Mouse (Mus musculus) adrenal gland, adult (tissue): Measurements from ENCODE around the gene Krtap19-5.

Source experiments
- DNase-seq, 2 experiments: peaks; one replicate each; pipeline ENCODE4 v3.0.0; 2022 to 2023; ENCODE audit warnings: low spot score in 1 of 2; ENCODE audit not compliant: inconsistent age in 2 of 2

Gene Krtap19-5

DNA sequence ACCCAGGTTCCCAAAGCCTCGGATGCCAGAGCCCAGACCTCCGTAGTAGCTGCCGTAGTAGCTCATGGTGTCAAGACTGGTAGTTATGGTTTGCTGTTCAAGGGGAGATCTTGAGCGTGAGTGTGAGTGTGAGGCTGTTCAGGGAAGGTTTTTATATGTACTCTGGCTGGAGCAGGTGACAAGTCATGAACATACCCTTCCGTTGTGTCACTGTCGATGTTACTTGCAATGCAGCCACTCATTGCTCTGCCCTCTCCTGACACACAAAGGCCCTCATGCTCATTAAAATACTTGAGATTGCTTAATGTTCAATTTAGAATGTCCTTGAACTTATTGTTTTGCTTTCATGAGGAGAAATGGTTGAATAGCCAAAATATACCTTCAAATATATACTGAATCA, at the start of gene Krtap19-5:
Gene Krtap19-5, minus strand, starts transcription at position 101 of the 400 bp plus-strand sequence.
- DNase-seq = no peak

DNA sequence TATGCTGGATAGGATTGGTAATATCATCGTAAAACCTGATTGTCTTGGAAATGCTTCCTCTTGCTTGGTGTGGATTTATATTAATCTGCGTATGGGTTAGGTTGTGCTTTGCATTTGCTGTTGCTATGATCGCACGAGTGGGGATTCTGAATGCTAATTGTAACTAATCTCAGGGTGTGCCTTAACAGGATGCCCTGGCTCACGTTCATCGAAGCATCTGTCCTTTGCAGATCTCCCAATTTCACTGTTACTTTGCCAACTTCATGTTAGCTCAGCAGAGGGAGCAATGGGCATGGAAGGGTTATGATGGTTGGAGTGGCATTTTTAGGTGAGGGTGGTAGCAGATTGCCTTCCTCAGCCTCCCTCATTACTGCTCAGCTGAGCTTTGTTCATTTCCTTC, 44.8 kb upstream of the Krtap19-5 start:
- DNase-seq = no peak

DNA sequence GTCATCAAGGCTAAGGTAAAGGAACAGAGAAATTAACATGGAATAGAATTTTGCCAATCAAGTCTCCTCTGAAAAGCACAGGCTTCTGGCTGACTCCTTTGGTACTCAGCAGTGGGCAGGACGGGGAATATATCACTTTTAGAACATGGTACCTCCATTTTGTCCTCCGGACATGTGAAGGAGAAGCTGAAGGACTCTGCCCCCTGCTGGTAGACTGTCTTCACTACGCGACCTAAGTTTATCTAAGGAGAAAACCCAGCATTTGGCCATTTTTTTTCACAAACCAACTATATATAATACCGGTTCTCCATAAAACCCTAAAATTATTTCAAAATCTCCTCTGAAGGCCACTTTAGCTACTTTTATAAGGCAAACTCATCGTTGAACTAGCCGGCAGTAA, 42.0 kb upstream of the Krtap19-5 start:
- DNase-seq = peak in 1 of 2 experiments; percentile 19

DNA sequence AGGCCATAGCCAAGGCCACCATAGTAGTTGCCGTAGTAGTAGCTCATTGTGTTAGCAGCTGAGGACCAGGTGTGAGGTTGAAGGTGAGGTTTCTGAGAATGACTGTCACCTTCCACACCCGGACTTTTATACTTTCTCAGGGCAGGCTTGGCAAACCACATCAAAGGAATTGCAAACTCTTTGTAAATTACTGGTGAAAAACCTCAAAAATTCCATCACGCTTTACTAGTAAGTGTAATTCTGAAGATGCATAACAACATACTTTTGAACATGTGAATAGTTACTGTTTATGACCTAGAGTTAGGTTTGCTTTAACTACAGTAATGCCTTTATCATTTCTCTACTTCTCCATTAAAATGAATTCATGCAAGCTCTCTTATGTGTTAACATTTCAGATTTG, 35.9 kb upstream of the Krtap19-5 start, which contains the start of gene Krtap19-9b:
Gene Krtap19-9b, minus strand, starts transcription at position 101 of the 400 bp plus-strand sequence.
- DNase-seq = no peak

DNA sequence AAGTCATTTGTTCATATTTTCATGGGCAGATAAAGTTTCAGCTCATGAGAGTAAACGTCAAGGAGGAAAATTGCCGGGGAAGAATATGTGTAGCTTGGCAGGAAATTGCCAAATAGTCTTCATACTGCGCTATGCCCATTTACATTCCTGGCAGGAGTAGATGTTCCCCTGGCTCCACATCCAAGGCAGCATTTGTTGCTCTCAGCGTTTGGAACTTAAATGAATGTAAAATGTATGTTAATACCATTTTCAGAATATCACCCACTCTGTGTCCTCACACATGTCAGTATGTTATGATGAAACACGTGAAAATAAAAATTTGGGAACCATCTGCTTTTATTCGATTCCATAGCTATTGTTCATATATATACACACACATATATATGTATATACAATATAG, 9.4 kb downstream of the Krtap19-5 start:
- DNase-seq = no peak

DNA sequence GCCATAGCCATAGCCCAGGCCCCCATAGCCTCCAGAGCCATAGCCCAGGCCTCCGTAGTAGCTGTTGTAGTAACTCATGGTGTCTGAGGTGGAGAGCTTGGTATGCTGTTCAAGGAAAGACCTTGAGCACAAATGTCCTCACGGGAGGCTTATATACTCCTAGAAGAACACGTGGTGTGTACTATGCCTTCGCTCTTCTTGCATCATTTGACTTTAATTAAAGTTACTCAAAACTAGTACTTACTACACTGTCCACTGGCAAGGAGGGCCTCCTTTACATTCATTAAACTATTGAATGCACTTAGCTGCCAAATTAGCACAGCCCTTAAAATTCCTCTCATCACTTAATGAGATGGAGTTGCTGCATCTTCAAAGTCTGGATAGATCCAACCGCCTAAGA, 11.3 kb downstream of the Krtap19-5 start, which contains the start of gene Krtap19-4:
Gene Krtap19-4, minus strand, starts transcription at position 101 of the 400 bp plus-strand sequence.
- no peak for DNase-seq

DNA sequence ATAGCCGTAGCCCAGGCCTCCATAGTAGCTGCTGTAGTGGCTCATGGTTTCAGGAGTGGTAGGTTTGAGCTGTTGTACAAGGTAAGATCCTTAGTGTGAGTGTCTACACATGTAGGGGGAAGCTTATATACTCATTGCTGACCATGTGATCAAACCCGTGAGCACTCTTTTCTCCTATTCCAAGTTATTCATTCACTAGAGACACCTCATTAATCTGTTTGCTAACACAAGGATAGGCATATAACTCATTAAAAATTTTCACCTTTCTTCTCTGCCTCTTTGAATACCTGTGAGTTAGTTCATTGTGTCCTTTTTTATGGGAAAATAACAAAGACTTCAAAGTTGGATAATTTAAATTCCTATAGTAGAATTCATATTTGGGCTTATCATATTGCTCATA, 18.3 kb downstream of the Krtap19-5 start, which contains the start of gene Krtap19-3:
Gene Krtap19-3, minus strand, starts transcription at position 101 of the 400 bp plus-strand sequence.
- no peak for DNase-seq

DNA sequence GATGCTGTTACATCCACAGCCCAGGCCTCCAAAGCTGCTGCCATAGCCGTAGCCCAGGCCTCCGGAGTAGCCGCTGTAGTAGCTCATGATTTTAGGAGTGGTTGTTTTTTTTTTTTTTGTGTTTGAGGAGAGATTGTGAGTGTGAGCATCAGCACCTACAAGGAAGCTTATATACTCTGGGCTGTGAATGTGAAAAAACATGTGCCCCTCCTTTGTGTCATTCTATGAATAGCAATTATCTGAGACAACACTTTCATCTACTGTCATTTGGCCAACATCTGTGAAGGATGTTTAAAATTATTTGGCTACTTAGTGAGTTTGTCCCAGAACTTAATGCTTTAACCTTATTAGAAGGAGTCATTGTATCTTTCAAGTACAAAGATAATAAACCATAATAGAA, 22.1 kb downstream of the Krtap19-5 start, which contains the start of gene Krtap19-2:
Gene Krtap19-2, minus strand, starts transcription at position 101 of the 400 bp plus-strand sequence.
- DNase-seq = no peak

DNA sequence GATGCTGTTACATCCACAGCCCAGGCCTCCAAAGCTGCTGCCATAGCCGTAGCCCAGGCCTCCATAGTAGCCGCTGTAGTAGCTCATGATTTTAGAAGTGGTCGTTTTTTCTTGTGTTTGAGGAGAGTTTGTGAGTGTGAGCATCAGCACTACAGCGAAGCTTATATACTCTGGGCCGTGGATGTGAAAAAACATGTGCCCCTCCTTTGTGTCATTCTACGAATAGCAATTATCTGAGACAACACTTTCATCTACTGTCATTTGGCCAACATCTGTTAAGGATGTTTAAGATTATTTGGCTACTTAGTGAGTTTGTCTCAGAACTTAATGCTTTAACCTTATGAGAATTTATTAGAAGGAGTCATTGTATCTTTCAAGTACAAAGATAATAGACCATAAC, 26.9 kb downstream of the Krtap19-5 start, which contains the start of gene Krtap19-1:
Gene Krtap19-1, minus strand, starts transcription at position 101 of the 400 bp plus-strand sequence.
- DNase-seq = no peak

DNA sequence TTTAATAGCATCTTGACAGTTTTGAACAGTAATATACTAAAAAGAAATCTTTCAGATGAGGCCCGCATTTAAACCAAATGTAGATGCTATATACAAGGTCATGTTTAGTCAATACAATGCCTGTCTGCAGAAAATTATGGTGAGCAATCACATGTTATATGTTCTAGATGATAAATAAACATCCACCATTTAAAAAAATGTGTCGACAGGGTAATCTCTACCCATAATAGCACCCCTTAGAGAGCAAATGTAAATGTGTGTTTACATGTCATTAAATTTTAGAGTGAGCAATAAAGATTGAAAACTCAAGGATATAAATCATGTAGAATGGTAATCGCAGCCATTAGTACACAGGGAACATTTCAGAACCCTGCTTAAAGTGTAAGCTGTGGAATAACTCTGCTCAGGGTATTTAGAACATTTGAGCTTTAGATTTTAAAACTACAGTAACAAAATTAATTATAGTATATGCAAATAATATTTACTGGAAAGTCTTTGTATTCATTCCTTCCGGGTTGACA, 31.3 kb downstream of the Krtap19-5 start:
- no peak for DNase-seq

DNA sequence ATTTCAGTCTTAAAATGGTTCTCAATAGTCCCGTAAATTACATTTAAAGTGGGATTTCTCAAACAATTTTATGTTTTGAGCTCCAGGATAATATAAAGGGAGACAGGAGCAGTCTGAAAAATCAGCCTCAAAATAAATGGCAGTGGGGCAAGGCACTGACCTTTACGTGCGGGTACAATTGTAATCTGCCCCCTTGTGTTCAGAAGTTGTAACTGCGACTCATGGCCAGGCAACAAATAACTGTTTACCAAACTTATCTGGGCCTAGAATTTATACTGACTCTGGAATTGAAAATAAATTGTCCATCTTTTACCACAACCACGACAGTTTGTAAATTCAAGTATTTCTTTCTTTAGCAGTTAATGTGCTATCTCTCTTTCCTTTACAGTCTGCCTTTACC, 44.8 kb downstream of the Krtap19-5 start:
- DNase-seq = peak; percentile 7 to 59

DNA sequence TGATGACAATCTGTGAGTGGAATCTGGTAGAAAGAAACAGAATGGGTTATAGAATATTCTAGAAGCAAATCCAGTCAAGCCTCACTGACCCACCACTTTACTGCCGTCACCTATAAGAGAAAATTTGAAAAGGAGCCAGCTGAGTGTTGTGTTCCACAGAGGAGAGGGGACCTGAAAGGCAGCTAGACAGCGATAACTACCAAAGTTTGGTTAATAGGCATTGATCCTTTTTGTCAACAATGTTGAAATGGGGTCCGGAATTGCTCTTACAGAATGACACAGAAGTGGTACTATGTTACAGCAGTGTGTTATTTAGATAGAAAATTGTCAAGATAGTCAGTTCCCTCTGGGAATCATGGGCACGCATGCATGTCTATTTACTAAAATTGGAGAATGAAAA, 47.7 kb downstream of the Krtap19-5 start:
- no peak for DNase-seq

DNA sequence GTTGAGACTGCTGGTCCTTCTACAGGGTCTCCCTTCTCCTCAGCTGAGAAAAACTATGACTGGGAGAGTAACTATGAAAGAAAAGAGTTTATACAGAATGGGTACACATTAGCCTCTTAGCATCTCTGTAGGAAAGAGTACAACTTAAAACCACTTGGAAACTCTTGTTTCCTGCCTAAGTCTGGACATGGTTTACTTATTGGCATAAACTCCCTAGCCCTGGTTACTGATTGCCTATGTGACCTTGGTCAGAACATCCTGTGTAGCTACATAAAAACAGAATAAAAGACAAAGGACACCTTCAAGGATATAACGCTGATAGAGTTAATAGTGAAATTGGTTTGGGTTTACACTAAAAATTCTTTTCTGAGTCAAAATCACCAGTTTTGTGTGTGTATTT, 48.9 kb downstream of the Krtap19-5 start:
- no peak for DNase-seq
